Mouse (Mus musculus) stomach, embryonic 14.5 days (tissue): ENCODE data around the gene Lyl1. TPM values are rescaled to one million over a fixed set of nuclear protein-coding genes. Genes with fewer than 3 reads are reported as not detected.

ENCODE experiments used
- ATAC-seq: fragments of 200-750 bp; cut with Nextera tagmentation; 2 replicates; pipeline ENCODE4 v1.8.0; 2017; ENCODE audit warnings: low read depth, moderate TSS enrichment; ENCODE audit not compliant: insufficient number of reproducible peaks, insufficient read depth, low FRiP score
- H3K27ac ChIP-seq: fragments of 300-500 bp; sonication (generic); 2 replicates; pipeline ENCODE4 v1.5.1; 2014; ENCODE audit warnings: mild to moderate bottlenecking, low read length, moderate library complexity, mixed read lengths
- H3K27me3 ChIP-seq: fragments of 300-500 bp; sonication (generic); 2 replicates; pipeline ENCODE4 v1.6.1; 2014; ENCODE audit warnings: low read length, control low read depth, mixed read lengths; ENCODE audit not compliant: control insufficient read depth, insufficient read depth
- H3K36me3 ChIP-seq: fragments of 300-500 bp; sonication (generic); 2 replicates; pipeline ENCODE4 v1.6.1; 2014; ENCODE audit warnings: mild to moderate bottlenecking, control low read depth, low read length, moderate library complexity, mixed read lengths; ENCODE audit not compliant: control insufficient read depth, insufficient read depth
- H3K4me1 ChIP-seq: fragments of 300-500 bp; sonication (generic); 2 replicates; pipeline ENCODE4 v1.6.1; 2014; ENCODE audit warnings: low read length, control low read depth, mixed read lengths; ENCODE audit not compliant: control insufficient read depth, insufficient read depth
- H3K4me2 ChIP-seq: fragments of 300-500 bp; sonication (generic); replicated peaks from 2 replicates; pipeline ENCODE4 v1.6.1; 2014; ENCODE audit warnings: low read depth, low read length, control low read depth
- H3K4me3 ChIP-seq: fragments of 300-500 bp; sonication (generic); 2 replicates; pipeline ENCODE4 v1.5.1; 2014; ENCODE audit warnings: low read depth, low read length, control low read depth
- H3K9ac ChIP-seq: fragments of 300-500 bp; sonication (generic); replicated peaks from 2 replicates; pipeline ENCODE4 v1.6.1; 2014; ENCODE audit warnings: low read depth, mild to moderate bottlenecking, control low read depth, low read length, moderate library complexity, mixed read lengths
- H3K9me3 ChIP-seq: fragments of 300-500 bp; sonication (generic); 2 replicates; pipeline ENCODE4 v1.6.1; 2016; ENCODE audit warnings: low read depth, low read length, control low read depth; ENCODE audit not compliant: control insufficient read depth
- WGBS: fragments of 180-500 bp; shearing (Covaris S2); extraction: QIAGEN DNeasy Blood & Tissue Kit; methylation state at CpG from one replicate; pipeline ENCODE4 v1.1.7; 2014; 5-methylcytosine and 5-hydroxymethylcytosine counted together
- polyA plus RNA-seq: library from polyadenylated mRNA; unstranded; fragments of >200 nt; fragmentation: Nextera tagmentation; extraction: Ambion mirVana; gene quantifications from 2 replicates; pipeline ENCODE4 v1.2.1, GENCODE M21; 2014

Lyl1 gene
- polyA plus RNA-seq, 1 experiment from 2014 or later = 4.6 TPM

DNA sequence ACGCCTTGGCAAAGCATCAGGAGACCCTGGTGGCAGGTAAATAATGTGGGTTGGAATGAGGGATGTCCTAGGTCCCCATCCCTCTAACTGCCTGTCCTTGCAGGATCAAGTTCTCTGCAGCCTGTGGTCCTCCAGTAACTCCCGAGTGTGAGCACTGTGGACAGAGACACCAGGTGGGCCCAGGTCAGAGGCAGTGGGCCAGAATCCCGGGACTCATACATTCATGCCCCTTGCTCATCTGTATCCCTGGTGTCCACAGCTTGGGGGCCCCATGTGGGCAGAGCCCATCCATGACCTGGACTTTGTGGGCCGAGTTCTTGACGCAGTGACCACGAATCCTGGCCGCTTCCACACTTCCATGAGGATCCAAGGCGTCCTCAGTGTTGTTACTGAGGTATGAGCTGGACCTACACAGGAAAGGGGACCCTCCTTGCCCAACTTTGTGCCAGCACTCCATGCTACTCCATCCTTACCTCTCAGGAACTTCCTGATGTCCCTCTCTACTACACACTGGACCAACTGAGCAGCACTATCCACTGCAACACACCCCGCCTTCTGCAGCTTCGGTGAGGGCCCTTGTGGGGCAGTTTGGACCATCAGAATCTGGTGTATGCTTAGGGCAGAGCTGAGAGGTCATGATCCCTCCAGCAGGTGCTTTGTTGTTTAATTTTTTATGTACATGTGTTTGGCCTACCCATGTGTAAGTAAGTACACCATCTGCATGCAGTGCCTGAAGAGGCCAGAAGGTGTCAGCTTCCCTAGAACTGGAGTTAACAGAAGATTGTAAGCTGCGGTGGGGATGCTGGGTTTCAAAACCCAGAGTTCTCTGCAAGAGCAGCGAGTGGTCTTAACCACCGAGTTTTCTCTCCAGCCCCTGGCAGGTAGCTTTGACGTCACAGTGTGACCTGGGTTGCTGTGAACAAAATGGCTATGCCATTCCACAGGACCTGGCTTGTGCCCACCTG is 3.8 kb upstream of the Lyl1 start:
- H3K4me2 ChIP-seq = no peak overlapping the region
- peaks cover 10% of the 10 kb centered on the region for H3K4me1 ChIP-seq
- no peak overlapping the region for H3K27ac ChIP-seq
- H3K9ac ChIP-seq = no peak overlapping the region
- no peak for ATAC-seq
- no peak overlapping the region for H3K4me3 ChIP-seq
- no peaks in the 10 kb centered on the region for H3K9me3 ChIP-seq
- H3K27me3 ChIP-seq = 0 out of 2 replicates have a peak, but pooled peaks cover 3% of the 10 kb centered on the region
- peaks cover 41% of the 10 kb centered on the region for H3K36me3 ChIP-seq
- 91% methylated on average over 14 of the region's 14 CpGs for WGBS

DNA sequence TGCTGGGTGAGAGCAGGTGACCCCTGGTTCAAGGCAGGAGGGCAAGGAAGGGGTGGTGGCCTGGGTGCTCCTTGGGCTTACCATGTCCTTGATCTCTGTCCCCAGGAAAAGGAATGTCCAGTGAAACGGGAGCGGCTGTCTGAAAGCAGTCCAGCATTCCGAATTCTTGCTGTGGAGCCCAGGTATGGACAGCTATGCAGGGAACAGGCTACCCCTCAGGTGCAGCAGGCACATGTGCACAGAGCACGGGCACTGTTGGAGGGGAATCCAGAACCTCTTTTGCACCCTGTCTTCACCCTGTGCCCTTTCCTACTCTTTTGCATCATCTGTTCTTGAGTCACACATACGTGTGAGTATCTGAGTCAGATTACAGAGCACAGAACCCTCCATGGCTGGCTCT is 3.0 kb upstream of the Lyl1 start:
- WGBS = 91% methylated on average over 5 of the region's 5 CpGs
- no peak for ATAC-seq
- H3K27ac ChIP-seq = no peak overlapping the region
- peaks cover 10% of the 10 kb centered on the region; the same call in 1 of the 2 replicates for H3K27me3 ChIP-seq
- peaks cover 10% of the 10 kb centered on the region for H3K4me1 ChIP-seq
- H3K4me2 ChIP-seq = no peak overlapping the region
- H3K4me3 ChIP-seq = no peak overlapping the region
- peaks cover 36% of the 10 kb centered on the region for H3K36me3 ChIP-seq
- H3K9me3 ChIP-seq = no peaks in the 10 kb centered on the region
- no peak overlapping the region for H3K9ac ChIP-seq

DNA sequence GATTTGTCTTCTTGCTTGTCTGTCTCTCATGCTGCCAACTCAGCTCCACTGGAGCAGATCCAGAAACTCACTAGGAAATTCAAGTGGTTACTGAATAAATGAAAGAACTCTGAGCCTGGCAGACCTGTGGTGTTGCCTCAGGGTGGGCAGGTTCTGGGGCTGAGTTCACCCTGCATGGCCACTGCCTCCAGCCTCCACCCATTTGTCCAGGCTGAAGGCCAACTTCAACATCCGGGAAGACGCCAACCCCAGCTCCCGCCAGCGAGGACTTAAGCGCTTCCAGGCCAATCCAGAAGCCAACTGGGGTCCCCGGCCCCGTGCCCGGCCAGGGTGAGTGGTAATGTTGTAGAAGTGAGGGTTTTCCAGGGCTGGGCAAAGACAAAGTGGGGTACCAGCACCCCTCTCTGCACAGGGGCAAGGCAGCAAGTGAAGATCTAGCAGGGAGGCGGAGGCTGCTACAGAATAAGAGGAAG is 2.3 kb upstream of the Lyl1 start:
- no peak overlapping the region for H3K9ac ChIP-seq
- H3K9me3 ChIP-seq = no peaks in the 10 kb centered on the region
- peaks cover 35% of the 10 kb centered on the region for H3K36me3 ChIP-seq
- H3K4me1 ChIP-seq = peaks cover 12% of the 10 kb centered on the region
- H3K27ac ChIP-seq = peak overlapping the region; percentile 23; the same call in 1 of the 2 replicates
- WGBS = 86% methylated on average over 9 of the region's 9 CpGs
- H3K27me3 ChIP-seq = peaks cover 15% of the 10 kb centered on the region; the same call in 1 of the 2 replicates
- H3K4me3 ChIP-seq = no peak overlapping the region
- no peak overlapping the region for H3K4me2 ChIP-seq
- ATAC-seq = no peak

DNA sequence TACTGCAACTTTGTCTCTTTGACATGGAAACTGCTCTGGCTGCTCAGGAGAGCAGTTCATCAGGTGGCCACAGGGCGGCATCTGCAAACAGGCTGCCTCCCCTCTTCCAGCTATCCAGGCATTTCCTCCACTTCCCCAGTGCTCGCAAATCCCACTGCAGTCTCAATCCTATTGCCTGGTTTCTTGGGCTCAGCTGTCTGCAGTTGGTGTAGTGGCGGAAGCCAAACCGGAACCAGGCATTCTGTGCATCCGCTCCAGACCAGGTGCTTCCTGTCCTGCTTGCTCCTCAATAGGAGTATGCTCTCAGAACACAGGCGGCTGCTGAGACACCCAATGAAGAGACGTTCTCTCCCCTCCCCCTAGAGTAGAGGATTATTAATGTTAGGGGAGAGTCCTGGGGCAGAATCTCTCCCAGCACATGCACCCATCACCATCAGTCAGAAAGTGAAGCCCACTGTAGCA is 1.4 kb upstream of the Lyl1 start:
- no peak overlapping the region for H3K27ac ChIP-seq
- WGBS = 60% methylated on average over 7 of the region's 7 CpGs
- ATAC-seq = no peak
- no peak overlapping the region for H3K4me2 ChIP-seq
- H3K9me3 ChIP-seq = no peaks in the 10 kb centered on the region
- no peak overlapping the region for H3K4me3 ChIP-seq
- peaks cover 35% of the 10 kb centered on the region for H3K36me3 ChIP-seq
- H3K9ac ChIP-seq = no peak overlapping the region
- H3K27me3 ChIP-seq = peaks cover 24% of the 10 kb centered on the region; the same call in 1 of the 2 replicates
- H3K4me1 ChIP-seq = peaks cover 18% of the 10 kb centered on the region

- peaks cover 30% of the 10 kb centered on the region; the same call in 1 of the 2 replicates for H3K27me3 ChIP-seq
- H3K4me3 ChIP-seq = no peak overlapping the region
- peaks cover 25% of the 10 kb centered on the region for H3K4me1 ChIP-seq
- H3K27ac ChIP-seq = peak overlapping the region; percentile 63; the same call in 1 of the 2 replicates
- WGBS = 84% methylated on average over 5 of the region's 5 CpGs
- H3K36me3 ChIP-seq = peaks cover 29% of the 10 kb centered on the region
- ATAC-seq = no peak
- no peaks in the 10 kb centered on the region for H3K9me3 ChIP-seq
- no peak overlapping the region for H3K9ac ChIP-seq
- H3K4me2 ChIP-seq = no peak overlapping the region
Observed at GRCm38 (mm10) chr8:84700526-84700925, 731 bp upstream of the Lyl1 start.

DNA sequence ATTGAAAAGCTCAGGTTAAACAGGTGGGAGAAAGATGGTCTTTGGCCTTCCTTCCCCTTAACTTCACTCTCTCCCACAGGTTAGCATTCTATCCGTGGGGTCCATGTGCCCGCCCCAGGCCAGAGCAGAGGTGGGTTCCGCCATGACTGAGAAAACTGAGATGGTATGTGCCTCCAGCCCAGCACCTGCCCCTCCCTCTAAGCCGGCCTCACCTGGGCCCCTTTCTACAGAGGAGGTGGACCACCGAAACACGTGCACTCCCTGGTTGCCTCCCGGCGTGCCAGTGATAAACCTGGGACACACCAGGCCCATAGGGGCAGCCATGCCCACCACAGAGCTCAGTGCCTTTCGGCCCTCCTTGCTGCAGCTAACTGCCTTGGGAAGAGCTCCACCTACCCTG is 1.3 kb downstream of the Lyl1 start:
- no peak for ATAC-seq

GRCm38 (mm10) chr8:84702963-84703465 is 1.8 kb downstream of the Lyl1 start:
- no peak overlapping the region for H3K27ac ChIP-seq
- H3K4me2 ChIP-seq = no peak overlapping the region
- no peak overlapping the region for H3K9ac ChIP-seq
- no peak for ATAC-seq
- H3K36me3 ChIP-seq = peaks cover 15% of the 10 kb centered on the region; the same call in 1 of the 2 replicates
- H3K27me3 ChIP-seq = peaks cover 41% of the 10 kb centered on the region; the same call in 1 of the 2 replicates
- H3K4me1 ChIP-seq = peaks cover 30% of the 10 kb centered on the region
- no peaks in the 10 kb centered on the region for H3K9me3 ChIP-seq
- H3K4me3 ChIP-seq = 0 out of 2 replicates have a peak overlapping the region, but pooled peaks have one; percentile 17
- WGBS = 89% methylated on average over 6 of the region's 6 CpGs

More for the DNA sequence above, 1.3 kb downstream of the Lyl1 start:
- WGBS = 72% methylated on average over 9 of the region's 9 CpGs
- Histone ChIP-seq H3K4me1 (peaks cover 29% of the 10 kb centered on the region), H3K4me3 (peak overlapping the region; percentile 17; the same call in 1 of the 2 replicates), H3K27me3 (peaks cover 36% of the 10 kb centered on the region; the same call in 1 of the 2 replicates), H3K9me3 (no peaks in the 10 kb centered on the region), H3K9ac (no peak overlapping the region), H3K27ac (no peak overlapping the region), H3K36me3 (peaks cover 13% of the 10 kb centered on the region), H3K4me2 (0 out of 2 replicates have a peak overlapping the region, but pooled peaks have one; percentile 13)
